Mouse (Mus musculus): ENCODE data around the gene Lrrc4. TPM values are rescaled to one million over a fixed set of nuclear protein-coding genes. Genes with fewer than 3 reads are reported as not detected.

Gene Lrrc4
- polyA plus RNA-seq (2012; rRNA removed), result 1.8 and 2.6 TPM in 2 replicates

- DNase-seq (ENCODE audit: low spot score), result no peak
Measured at GRCm38 (mm10) chr6:28831011-28831853, at the start of gene Lrrc4. Lrrc4 (minus strand) TSS chr6:28831747.

- DNase-seq (ENCODE audit: low spot score), result no peak
Measured at GRCm38 (mm10) chr6:28880909-28881308, 49.4 kb upstream of the Lrrc4 start.

- no peak for DNase-seq (ENCODE audit: low spot score)
Measured at GRCm38 (mm10) chr6:28879315-28879714, 47.8 kb upstream of the Lrrc4 start.

GRCm38 (mm10) chr6:28877945-28878666 is 46.6 kb upstream of the Lrrc4 start:
- no peak for DNase-seq (ENCODE audit: low spot score)

GRCm38 (mm10) chr6:28876492-28876891 is 44.9 kb upstream of the Lrrc4 start:
- DNase-seq (ENCODE audit: low spot score), result no peak

GRCm38 (mm10) chr6:28875333-28875732 is 43.8 kb upstream of the Lrrc4 start:
- no peak for DNase-seq (ENCODE audit: low spot score)

- DNase-seq (ENCODE audit: low spot score), result no peak
Measured at GRCm38 (mm10) chr6:28874759-28875158, 43.2 kb upstream of the Lrrc4 start.

GRCm38 (mm10) chr6:28874053-28874452 is 42.5 kb upstream of the Lrrc4 start:
- DNase-seq (ENCODE audit: low spot score), result no peak

GRCm38 (mm10) chr6:28872421-28872795 is 40.9 kb upstream of the Lrrc4 start:
- DNase-seq (ENCODE audit: low spot score), result no peak

- no peak for DNase-seq (ENCODE audit: low spot score)
Measured at GRCm38 (mm10) chr6:28871725-28872420, 40.3 kb upstream of the Lrrc4 start.

- no peak for DNase-seq (ENCODE audit: low spot score)
Measured at GRCm38 (mm10) chr6:28867516-28868251, 36.1 kb upstream of the Lrrc4 start.

GRCm38 (mm10) chr6:28866206-28866605 is 34.7 kb upstream of the Lrrc4 start:
- no peak for DNase-seq (ENCODE audit: low spot score)

GRCm38 (mm10) chr6:28865112-28865511 is 33.6 kb upstream of the Lrrc4 start:
- no peak for DNase-seq (ENCODE audit: low spot score)

GRCm38 (mm10) chr6:28864684-28865083 is 33.1 kb upstream of the Lrrc4 start:
- DNase-seq (ENCODE audit: low spot score), result no peak

- no peak for DNase-seq (ENCODE audit: low spot score)
Measured at GRCm38 (mm10) chr6:28862304-28862703, 30.8 kb upstream of the Lrrc4 start.

- no peak for DNase-seq (ENCODE audit: low spot score)
Measured at GRCm38 (mm10) chr6:28860922-28861321, 29.4 kb upstream of the Lrrc4 start.

GRCm38 (mm10) chr6:28860450-28860849 is 28.9 kb upstream of the Lrrc4 start:
- no peak for DNase-seq (ENCODE audit: low spot score)

GRCm38 (mm10) chr6:28859094-28859493 is 27.5 kb upstream of the Lrrc4 start:
- DNase-seq (ENCODE audit: low spot score), result no peak

- no peak for DNase-seq (ENCODE audit: low spot score)
Measured at GRCm38 (mm10) chr6:28857198-28858180, 25.9 kb upstream of the Lrrc4 start.

GRCm38 (mm10) chr6:28856789-28857188 is 25.2 kb upstream of the Lrrc4 start:
- no peak for DNase-seq (ENCODE audit: low spot score)

- no peak for DNase-seq (ENCODE audit: low spot score)
Measured at GRCm38 (mm10) chr6:28855442-28855841, 23.9 kb upstream of the Lrrc4 start.

Measured in urinary bladder, adult 2 months (tissue).